In the genomic region with DNA sequence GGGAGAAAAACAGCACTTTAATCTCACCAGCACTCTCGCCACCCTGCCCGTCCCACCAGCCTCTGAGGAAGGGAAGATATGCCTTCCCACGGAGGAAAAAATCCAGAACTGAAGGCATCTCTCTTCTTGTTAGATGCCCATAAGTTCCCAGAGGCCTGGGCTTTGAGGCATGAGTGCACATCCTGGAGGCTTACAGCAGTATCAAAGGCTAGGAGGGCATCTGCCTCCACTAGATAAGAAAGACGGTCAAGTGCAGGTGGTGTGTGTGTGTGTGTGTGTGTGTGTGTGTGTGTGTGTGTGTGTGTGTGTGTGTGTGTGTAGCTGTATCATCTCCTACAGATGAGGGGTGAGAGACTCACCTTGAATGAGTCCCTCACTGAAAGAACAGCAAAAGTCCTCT, we compare ENCODE assay signal across 21 mouse cellular contexts.
A peak's percentile ranks its signal among the peaks of the same experiment; 100 is the strongest.
DNase-seq lines count a peak whose midpoint lies in the region; ATAC-seq lines count a peak whose summit lies in the region.
"Had no signal": no experiment of that assay in that cellular context is flagged by ENCODE, and none has a peak within 500 bp of the region (broad histone marks: within the 10 kb centered on the region; RNA-seq: fewer than 3 reads in every experiment).

No protein-coding gene starts in this region.

- H3K27ac ChIP-seq in heart, embryonic 13.5 days (replicated peaks), result peak overlapping the region; percentile 96
- H3K27ac ChIP-seq in midbrain, embryonic 10.5 days (replicated peaks), result peak overlapping the region; percentile 39
- no peak overlapping the region for H3K27ac ChIP-seq in midbrain, embryonic 11.5 days (ENCODE audit: low read depth, low read length)
- 0 out of 2 replicates have a peak overlapping the region, but pooled peaks have one; percentile 32 for H3K27ac ChIP-seq in embryonic facial prominence, embryonic 10.5 days (replicated peaks)
- no peak overlapping the region for H3K27ac ChIP-seq in liver, embryonic 16.5 days (ENCODE audit: low read length)
- H3K27ac ChIP-seq: left cerebral cortex, adult 2 months had no signal

- H3K36me3 ChIP-seq in heart, embryonic 13.5 days, result peaks cover 4% of the 10 kb centered on the region; the same call in 1 of the 2 replicates
- peaks cover 41% of the 10 kb centered on the region for H3K36me3 ChIP-seq in midbrain, embryonic 10.5 days
- 0 out of 2 replicates have a peak, but pooled peaks cover 2% of the 10 kb centered on the region for H3K36me3 ChIP-seq in midbrain, embryonic 11.5 days (ENCODE audit: control insufficient read depth, insufficient read depth, low read length)
- peaks cover 21% of the 10 kb centered on the region for H3K36me3 ChIP-seq in embryonic facial prominence, embryonic 10.5 days (replicated peaks)
- H3K36me3 ChIP-seq in liver, embryonic 16.5 days (ENCODE audit: control insufficient read depth, insufficient read depth), result no peaks in the 10 kb centered on the region
- H3K36me3 ChIP-seq: embryonic facial prominence, embryonic 12.5 days had no signal

- DNase-seq in heart, adult 18-20 months, result no peak
- no peak for DNase-seq in midbrain, embryonic 10.5 days (ENCODE audit: low spot score)
- DNase-seq in midbrain, embryonic 11.5 days (ENCODE audit: low spot score, missing footprints), result no peak
- DNase-seq in embryonic facial prominence, embryonic 10.5 days (ENCODE audit: low spot score), result no peak
- DNase-seq in lung, postnatal 10 days, result no peak
- DNase-seq: adrenal gland, adult 2 months; cerebellum, adult 9-10 months; forebrain, postnatal 0 days; gastrocnemius, postnatal 36 days; kidney, adult 9 months; kidney, postnatal 36 days; layer of hippocampus, adult 9-11 months; left cerebral cortex, postnatal 4 days; thymus, postnatal 14 days had no signal

- no peaks in the 10 kb centered on the region for H3K9me3 ChIP-seq in heart, embryonic 13.5 days
- no peaks in the 10 kb centered on the region for H3K9me3 ChIP-seq in midbrain, embryonic 10.5 days (replicated peaks)
- no peaks in the 10 kb centered on the region for H3K9me3 ChIP-seq in midbrain, embryonic 11.5 days (ENCODE audit: control insufficient read depth, low read length)
- H3K9me3 ChIP-seq in embryonic facial prominence, embryonic 10.5 days, result no peaks in the 10 kb centered on the region
- H3K9me3 ChIP-seq in liver, embryonic 16.5 days (replicated peaks; ENCODE audit: control insufficient read depth, low read length), result no peaks in the 10 kb centered on the region
- H3K9me3 ChIP-seq: embryonic facial prominence, embryonic 12.5 days had no signal

- H3K4me2 ChIP-seq in heart, embryonic 13.5 days, result no peak overlapping the region
- H3K4me2 ChIP-seq in midbrain, embryonic 11.5 days, result no peak overlapping the region
- H3K4me2 ChIP-seq in liver, embryonic 16.5 days (ENCODE audit: low read depth, low read length), result no peak overlapping the region
- H3K4me2 ChIP-seq: embryonic facial prominence, embryonic 12.5 days had no signal

- no peak overlapping the region for H3K4me3 ChIP-seq in heart, embryonic 13.5 days
- no peak overlapping the region for H3K4me3 ChIP-seq in midbrain, embryonic 10.5 days
- H3K4me3 ChIP-seq in midbrain, embryonic 11.5 days (ENCODE audit: low read depth, low read length), result no peak overlapping the region
- no peak overlapping the region for H3K4me3 ChIP-seq in embryonic facial prominence, embryonic 10.5 days
- H3K4me3 ChIP-seq in liver, embryonic 16.5 days (ENCODE audit: low read depth, low read length), result no peak overlapping the region
- H3K4me3 ChIP-seq: embryonic facial prominence, embryonic 12.5 days; erythroblast, embryonic 14.5 days; left cerebral cortex, adult 2 months; myocyte had no signal

- whole genome bisulfite sequencing in heart, embryonic 13.5 days, result 45% methylated on average over 4 of the region's 4 CpGs
- WGBS in midbrain, embryonic 10.5 days, result 89% methylated on average over 4 of the region's 4 CpGs
- WGBS in midbrain, embryonic 11.5 days, result 81% methylated on average over 4 of the region's 4 CpGs
- 89% methylated on average over 4 of the region's 4 CpGs for WGBS in embryonic facial prominence, embryonic 10.5 days
- WGBS in liver, embryonic 16.5 days (ENCODE audit: insufficient replicate concordance), result 13% methylated on average over 4 of the region's 4 CpGs

- H3K27me3 ChIP-seq in heart, embryonic 13.5 days (replicated peaks), result no peaks in the 10 kb centered on the region
- H3K27me3 ChIP-seq in midbrain, embryonic 10.5 days (ENCODE audit: low read depth, poor library complexity, severe bottlenecking), result no peaks in the 10 kb centered on the region
- no peaks in the 10 kb centered on the region for H3K27me3 ChIP-seq in midbrain, embryonic 11.5 days (ENCODE audit: control insufficient read depth, insufficient read depth, low read length)
- H3K27me3 ChIP-seq in embryonic facial prominence, embryonic 10.5 days (replicated peaks; ENCODE audit: low read depth, poor library complexity, severe bottlenecking), result no peaks in the 10 kb centered on the region
- no peaks in the 10 kb centered on the region for H3K27me3 ChIP-seq in liver, embryonic 16.5 days (ENCODE audit: control insufficient read depth, insufficient read depth, low read depth, low read length)
- H3K27me3 ChIP-seq: embryonic facial prominence, embryonic 12.5 days had no signal

- H3K4me1 ChIP-seq in heart, embryonic 13.5 days, result peaks cover 71% of the 10 kb centered on the region
- H3K4me1 ChIP-seq in midbrain, embryonic 10.5 days, result peaks cover 83% of the 10 kb centered on the region
- H3K4me1 ChIP-seq in midbrain, embryonic 11.5 days (ENCODE audit: control insufficient read depth, insufficient read depth, low read length), result peaks cover 60% of the 10 kb centered on the region
- H3K4me1 ChIP-seq in embryonic facial prominence, embryonic 10.5 days, result peaks cover 68% of the 10 kb centered on the region
- peaks cover 10% of the 10 kb centered on the region for H3K4me1 ChIP-seq in liver, embryonic 16.5 days (ENCODE audit: control insufficient read depth, low read depth, low read length)

- H3K9ac ChIP-seq in heart, embryonic 13.5 days, result no peak overlapping the region
- H3K9ac ChIP-seq in midbrain, embryonic 11.5 days (ENCODE audit: low read length), result no peak overlapping the region
- no peak overlapping the region for H3K9ac ChIP-seq in liver, embryonic 16.5 days (ENCODE audit: low read depth, low read length)
- H3K9ac ChIP-seq: embryonic facial prominence, embryonic 12.5 days; forebrain, postnatal 0 days had no signal

- ATAC-seq in heart, embryonic 13.5 days (ENCODE audit: extremely low read depth, insufficient number of reproducible peaks, low FRiP score, low TSS enrichment), result no peak
- ATAC-seq in midbrain, embryonic 11.5 days (ENCODE audit: low FRiP score), result no peak
- peak; percentile 55 for ATAC-seq in liver, embryonic 16.5 days (ENCODE audit: low read depth)
- ATAC-seq: forebrain, postnatal 0 days; lung, postnatal 0 days had no signal

Comparison
In these comparisons a context has a peak if more than half of its experiments do, and no peak if none do; other contexts are left out.
1. H3K27ac ChIP-seq: peak in heart, embryonic 13.5 days (single experiment), midbrain, embryonic 10.5 days (single experiment) and embryonic facial prominence, embryonic 10.5 days (single experiment); none in midbrain, embryonic 11.5 days (single experiment) and liver, embryonic 16.5 days (single experiment).